Mouse (Mus musculus) kidney, adult 2 months (tissue): ENCODE results near the gene Lyg1.

Experiments
- CTCF ChIP-seq: fragments of 200-500 bp; conservative IDR thresholded peaks from 2 replicates; pipeline ENCODE4 v1.5.1; 2011; ENCODE audit warnings: low read depth, mild to moderate bottlenecking, control low read depth, low read length, moderate library complexity, mixed read lengths; ENCODE audit not compliant: insufficient read depth, insufficient read length
- POLR2A ChIP-seq: fragments of 200-500 bp; IDR thresholded peaks from one replicate; pipeline ENCODE4 v1.6.1; 2011; ENCODE audit warnings: low read depth, low read length, control low read depth

- TF ChIP-seq CTCF = no peak
- no peak for TF ChIP-seq POLR2A
These were observed 57.3 kb downstream of the Lyg1 start for GRCm38 (mm10) chr1:37900288-37900687.
